Mouse (Mus musculus) kidney, postnatal 10 days (tissue): ENCODE data around the gene Olfr916.

ENCODE experiments used
- DNase-seq: peaks from one replicate; pipeline ENCODE4 v3.0.0; 2021; ENCODE audit warnings: mixed read lengths

Gene Olfr916

GRCm38 (mm10) chr9:38659775-38660174 lies at the start of gene Olfr916:
Olfr916 (minus strand) TSS chr9:38659875.
- no peak for DNase-seq

- DNase-seq = no peak
Measured at GRCm38 (mm10) chr9:38674501-38674900, 14.8 kb upstream of the Olfr916 start, which contains the start of gene Olfr918. Olfr918 (minus strand) TSS chr9:38674601.

DNA sequence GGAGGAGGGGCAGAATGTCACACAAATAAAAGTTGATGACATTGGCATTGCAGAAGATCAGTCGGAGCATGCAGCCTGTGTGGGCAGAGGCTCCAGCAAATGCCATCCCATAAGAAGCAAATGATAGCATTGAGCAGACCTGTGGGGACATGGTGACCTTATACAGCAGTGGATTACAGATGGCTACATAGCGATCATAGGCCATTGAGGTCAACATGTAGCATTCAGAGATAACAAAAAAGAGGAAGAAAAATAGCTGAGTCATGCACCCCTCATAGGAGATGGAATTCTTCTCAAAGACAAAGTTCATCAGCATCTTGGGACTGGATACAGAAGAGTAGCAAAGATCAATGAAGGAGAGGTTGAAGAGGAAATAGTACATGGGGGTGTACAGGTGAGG lies 13.2 kb upstream of the Olfr916 start:
- no peak for DNase-seq

GRCm38 (mm10) chr9:38665742-38666141 lies 6.1 kb upstream of the Olfr916 start, which contains the start of gene Olfr917:
Olfr917 (minus strand) TSS chr9:38665842.
- DNase-seq = no peak

DNA sequence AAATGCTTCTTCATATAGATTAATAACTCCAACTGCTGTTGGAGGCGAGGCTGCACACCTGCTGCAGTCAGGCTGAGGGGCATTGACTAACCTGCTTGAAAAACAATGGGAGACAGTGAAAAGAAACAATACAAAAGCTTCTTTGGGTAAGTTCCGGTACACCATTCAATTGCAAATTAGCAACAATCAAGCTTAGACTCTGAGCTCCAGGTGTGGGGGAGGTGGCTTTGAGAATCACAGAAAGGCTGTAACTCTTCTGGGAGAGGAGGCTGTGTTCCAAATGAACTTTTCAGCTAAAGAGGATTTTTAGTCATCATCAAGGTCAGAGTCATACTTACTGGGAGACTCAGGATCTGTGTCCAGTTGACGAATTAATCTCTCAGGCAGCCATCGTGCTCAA lies 27.3 kb downstream of the Olfr916 start:
- DNase-seq = no peak
